Mouse (Mus musculus) testis, adult 2 months (tissue): ENCODE measurements around the gene Fuk. TPM values are rescaled to one million over a fixed set of nuclear protein-coding genes. Genes with fewer than 3 reads are reported as not detected.

Experiments used
- H3K27ac ChIP-seq: fragments of 200-500 bp; 2 replicates; pipeline ENCODE4 v1.5.1; 2012; ENCODE audit warnings: low read depth, low read length; ENCODE audit not compliant: control insufficient read depth, insufficient read depth
- H3K27me3 ChIP-seq: fragments of 200-500 bp; 2 replicates; pipeline ENCODE4 v1.6.1; 2012; ENCODE audit warnings: mild to moderate bottlenecking, low read length, moderate library complexity; ENCODE audit not compliant: control insufficient read depth, insufficient read depth
- H3K36me3 ChIP-seq: fragments of 200-500 bp; 2 replicates; pipeline ENCODE4 v1.6.1; 2012; ENCODE audit warnings: mild to moderate bottlenecking, low read length; ENCODE audit not compliant: control insufficient read depth, insufficient read depth
- H3K4me1 ChIP-seq: fragments of 200-500 bp; 2 replicates; pipeline ENCODE4 v1.6.1; 2012; ENCODE audit warnings: low read length; ENCODE audit not compliant: control insufficient read depth, insufficient read depth
- H3K4me3 ChIP-seq: fragments of 200-500 bp; 2 replicates; pipeline ENCODE4 v1.5.1; 2012; ENCODE audit warnings: low read depth, mild to moderate bottlenecking, low read length, moderate library complexity, mixed read lengths; ENCODE audit not compliant: control insufficient read depth
- CTCF ChIP-seq: fragments of 200-500 bp; IDR thresholded peaks from 2 replicates; pipeline ENCODE4 v1.5.1; 2012; ENCODE audit warnings: low read depth, mild to moderate bottlenecking, inconsistent platforms, low read length, moderate library complexity; ENCODE audit not compliant: control insufficient read depth, insufficient read depth, insufficient replicate concordance
- POLR2A ChIP-seq: fragments of 200-500 bp; IDR thresholded peaks from 2 replicates; pipeline ENCODE4 v1.6.1; 2012; ENCODE audit warnings: low read depth, mild to moderate bottlenecking, inconsistent platforms, low read length, moderate library complexity; ENCODE audit not compliant: control insufficient read depth
- polyA plus RNA-seq: library from polyadenylated mRNA; depleted of rRNA; stranded (reverse); fragments of >200 nt; gene quantifications from 2 replicates; pipeline ENCODE4 v1.2.3, GENCODE M21; 2012; rRNA removed

Gene Fuk
- 7.5 and 7.8 TPM in 2 replicates for polyA plus RNA-seq

- H3K4me3 ChIP-seq: peak within 1 kb of the TSS; percentile 97
- no peaks in the 10 kb centered on the region; the same call in 1 of the 2 replicates for H3K36me3 ChIP-seq
- H3K27ac ChIP-seq: no peak within 1 kb of the TSS
- H3K27me3 ChIP-seq: no peaks in the 10 kb centered on the region
- peaks cover 2% of the 10 kb centered on the region; the same call in 1 of the 2 replicates for H3K4me1 ChIP-seq
- no peak for TF ChIP-seq POLR2A
- TF ChIP-seq CTCF: no peak
Observed at GRCm38 (mm10) chr8:110901839-110902578, at the start of gene Fuk. Fuk (minus strand) TSS chr8:110902488.

DNA sequence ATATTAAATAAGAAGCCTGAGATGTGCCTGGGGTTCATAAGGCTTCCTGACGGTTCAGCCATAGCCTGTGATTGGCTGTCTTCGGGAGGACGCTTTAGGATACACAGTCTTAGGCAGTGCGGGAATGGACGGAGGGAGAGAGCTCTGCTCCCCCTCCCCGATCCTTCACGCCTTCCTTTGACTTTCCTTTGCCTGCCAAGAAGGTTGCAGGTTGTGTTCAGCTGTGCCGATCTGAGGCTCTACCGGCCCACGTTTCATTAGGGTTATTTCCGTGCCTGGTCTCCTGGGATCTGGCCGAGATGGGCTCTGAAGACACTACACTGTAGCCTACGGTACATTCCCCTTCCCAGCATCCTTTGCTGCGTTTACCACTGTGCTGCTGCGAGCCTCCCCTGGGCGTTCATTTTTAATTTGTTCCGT, 47.8 kb upstream of the Fuk start:
- Histone ChIP-seq H3K27ac (no peak overlapping the region), H3K36me3 (no peaks in the 10 kb centered on the region), H3K27me3 (no peaks in the 10 kb centered on the region), H3K4me1 (peaks cover 6% of the 10 kb centered on the region), H3K4me3 (peak overlapping the region; percentile 61)
- TF ChIP-seq CTCF: no peak
- no peak for TF ChIP-seq POLR2A

DNA sequence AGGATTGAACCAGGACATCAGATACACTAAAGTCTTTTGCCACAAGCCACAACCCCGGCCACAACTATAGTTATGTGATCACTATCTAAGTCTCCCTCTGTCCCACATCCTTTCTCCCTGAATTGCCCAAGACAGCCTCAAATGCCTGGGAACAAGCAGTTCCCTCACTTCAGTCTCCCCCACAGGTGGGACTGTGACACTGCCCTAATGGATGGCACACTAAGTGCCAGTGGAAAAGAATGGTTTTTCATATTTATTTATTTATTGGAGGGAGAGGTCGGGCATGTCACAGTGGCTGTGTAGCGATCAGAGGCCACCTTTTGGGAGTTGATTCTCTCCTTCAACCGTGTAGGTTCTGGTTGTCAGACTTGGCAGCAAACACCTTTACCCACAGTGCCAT, 43.4 kb upstream of the Fuk start:
- Histone ChIP-seq H3K4me3 (no peak overlapping the region), H3K27ac (no peak overlapping the region), H3K4me1 (peaks cover 8% of the 10 kb centered on the region), H3K27me3 (no peaks in the 10 kb centered on the region), H3K36me3 (no peaks in the 10 kb centered on the region)
- no peak for TF ChIP-seq CTCF
- no peak for TF ChIP-seq POLR2A

- H3K27ac ChIP-seq: no peak overlapping the region
- no peaks in the 10 kb centered on the region for H3K27me3 ChIP-seq
- no peaks in the 10 kb centered on the region for H3K36me3 ChIP-seq
- H3K4me3 ChIP-seq: no peak overlapping the region
- TF ChIP-seq CTCF (no peak), POLR2A (no peak)
- peaks cover 5% of the 10 kb centered on the region for H3K4me1 ChIP-seq
Observed at GRCm38 (mm10) chr8:110944276-110944876, 42.1 kb upstream of the Fuk start.

- Histone ChIP-seq H3K27me3 (no peaks in the 10 kb centered on the region), H3K4me3 (no peak overlapping the region), H3K36me3 (no peaks in the 10 kb centered on the region), H3K4me1 (peaks cover 2% of the 10 kb centered on the region), H3K27ac (no peak overlapping the region; the same call in 1 of the 2 replicates)
- TF ChIP-seq POLR2A (no peak), CTCF (no peak)
Observed at GRCm38 (mm10) chr8:110941453-110941948, 39.2 kb upstream of the Fuk start.

DNA sequence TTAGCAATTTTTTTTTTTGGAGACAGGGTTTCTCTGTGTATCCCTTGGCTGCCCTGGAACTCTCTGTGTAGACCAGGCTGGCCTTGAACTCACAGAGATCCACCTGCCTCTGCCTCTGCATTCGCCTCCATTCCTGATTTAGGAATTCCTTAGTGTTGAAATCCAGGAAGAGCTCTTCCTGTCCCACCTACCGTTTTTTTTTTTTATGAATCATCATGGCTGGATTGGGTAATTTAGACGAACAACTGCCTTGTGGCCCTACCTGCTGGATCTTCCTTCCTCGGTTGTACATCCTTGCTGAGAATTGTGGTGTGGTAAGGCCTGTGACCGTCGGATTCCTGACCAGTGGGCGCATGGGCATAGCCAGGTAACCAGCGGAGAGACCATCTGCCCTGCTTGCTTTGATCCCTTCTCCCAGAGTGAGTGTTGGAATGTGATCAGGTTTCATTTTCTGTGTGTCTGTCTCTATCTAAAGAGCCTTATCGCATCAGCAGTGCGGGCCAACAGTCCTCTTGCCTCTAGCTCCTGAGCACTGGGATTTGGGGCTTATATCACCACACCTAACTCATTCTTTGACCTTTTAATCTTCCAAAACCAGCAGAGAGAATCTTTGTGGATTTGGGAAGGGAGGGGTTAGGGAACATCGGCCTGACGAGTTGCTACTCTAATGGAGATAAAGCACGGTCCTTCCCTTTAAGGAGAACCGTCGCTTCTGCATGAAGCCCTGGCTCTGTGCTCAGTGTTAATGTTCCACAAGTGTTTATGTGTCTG, 38.6 kb upstream of the Fuk start:
- no peaks in the 10 kb centered on the region for H3K27me3 ChIP-seq
- H3K4me3 ChIP-seq: no peak overlapping the region
- H3K27ac ChIP-seq: no peak overlapping the region
- no peak for TF ChIP-seq POLR2A
- no peak for TF ChIP-seq CTCF
- peaks cover 2% of the 10 kb centered on the region for H3K4me1 ChIP-seq
- H3K36me3 ChIP-seq: no peaks in the 10 kb centered on the region

DNA sequence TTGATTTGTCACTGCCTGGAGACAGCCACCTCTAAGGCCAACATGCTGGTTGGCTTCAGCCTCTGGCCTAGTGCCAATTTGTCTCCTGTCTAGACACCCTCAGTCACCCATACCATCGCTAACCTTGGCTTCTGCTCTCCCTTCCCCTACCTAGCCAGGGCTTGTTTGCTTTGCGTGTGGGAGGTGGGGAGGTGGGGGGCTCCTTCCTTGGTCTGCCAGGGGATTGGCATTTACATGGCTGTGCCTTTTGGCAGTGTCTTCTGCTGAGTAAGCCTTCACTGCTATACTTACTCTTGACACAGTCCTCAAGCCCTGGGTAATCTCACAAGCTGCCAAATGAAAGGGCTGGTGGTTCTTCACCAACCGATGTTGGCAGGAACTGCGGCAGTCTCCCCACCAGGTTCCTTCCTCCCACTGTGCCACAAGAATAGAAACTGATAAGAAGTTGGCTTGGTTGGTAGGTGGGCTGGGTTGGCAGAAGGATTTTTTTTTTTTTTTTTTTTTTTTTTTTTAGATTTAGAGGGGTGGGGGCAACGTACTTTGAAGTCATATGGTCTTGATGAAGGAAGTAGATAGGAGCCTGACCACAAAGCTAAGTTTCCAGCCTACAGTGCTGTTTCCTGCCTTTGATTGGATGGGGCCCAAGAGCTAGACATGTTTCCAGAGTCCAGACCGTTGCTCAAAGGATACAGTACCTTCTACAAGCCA, 36.7 kb upstream of the Fuk start:
- no peak overlapping the region for H3K27ac ChIP-seq
- no peak for TF ChIP-seq CTCF
- no peak for TF ChIP-seq POLR2A

More for the DNA sequence above, 36.7 kb upstream of the Fuk start:
- Histone ChIP-seq H3K4me1 (no peaks in the 10 kb centered on the region; the same call in 1 of the 2 replicates), H3K27me3 (no peaks in the 10 kb centered on the region), H3K36me3 (no peaks in the 10 kb centered on the region), H3K4me3 (no peak overlapping the region)
